Mouse (Mus musculus): ENCODE results near the gene Cygb.

Gene Cygb

GRCm38 (mm10) chr11:116656348-116657191, 2.5 kb upstream of the Cygb start:
- DNase-seq, result peak; percentile 89 to 92

- peak; percentile 86 for DNase-seq
Observed at GRCm38 (mm10) chr11:116653709-116654221, 348 bp downstream of the Cygb start.

GRCm38 (mm10) chr11:116653234-116653633, 879 bp downstream of the Cygb start, which contains the start of gene Prcd:
Prcd (plus strand) TSS chr11:116653534.
- no peak for DNase-seq

- peak in 1 of 2 experiments; percentile 38 for DNase-seq
Observed at GRCm38 (mm10) chr11:116652330-116653098, 1.6 kb downstream of the Cygb start.

GRCm38 (mm10) chr11:116651339-116651738, 2.8 kb downstream of the Cygb start:
- peak in 1 of 2 experiments; percentile 60 for DNase-seq

GRCm38 (mm10) chr11:116650811-116651210, 3.3 kb downstream of the Cygb start:
- no peak for DNase-seq

GRCm38 (mm10) chr11:116649711-116650337, 4.3 kb downstream of the Cygb start:
- peak in 1 of 2 experiments; percentile 13 for DNase-seq

GRCm38 (mm10) chr11:116648976-116649375, 5.1 kb downstream of the Cygb start:
- peak in 1 of 2 experiments; percentile 29 for DNase-seq

- peak in 1 of 2 experiments; percentile 15 for DNase-seq
Observed at GRCm38 (mm10) chr11:116648213-116648921, 5.7 kb downstream of the Cygb start.

GRCm38 (mm10) chr11:116647340-116647991, 6.6 kb downstream of the Cygb start:
- peak; percentile 6 to 16 for DNase-seq

- DNase-seq, result peak; percentile 7 to 11
Observed at GRCm38 (mm10) chr11:116646771-116647170, 7.3 kb downstream of the Cygb start.

GRCm38 (mm10) chr11:116646136-116646535, 8.0 kb downstream of the Cygb start:
- DNase-seq, result peak; percentile 18 to 36

- DNase-seq, result peak; percentile 10 to 11
Observed at GRCm38 (mm10) chr11:116645446-116646110, 8.5 kb downstream of the Cygb start.

- DNase-seq, result peak; percentile 60 to 67
Observed at GRCm38 (mm10) chr11:116644225-116645112, 9.6 kb downstream of the Cygb start.

GRCm38 (mm10) chr11:116643579-116644224, 10.4 kb downstream of the Cygb start:
- peak; percentile 67 to 69 for DNase-seq

- DNase-seq, result peak; percentile 96 to 97
Observed at GRCm38 (mm10) chr11:116642681-116643578, 11.2 kb downstream of the Cygb start.

- peak; percentile 14 to 17 for DNase-seq
Observed at GRCm38 (mm10) chr11:116641731-116642130, 12.4 kb downstream of the Cygb start.

GRCm38 (mm10) chr11:116641168-116641567, 12.9 kb downstream of the Cygb start:
- peak; percentile 46 to 68 for DNase-seq
